Mouse (Mus musculus) kidney, postnatal 14 days (tissue): ENCODE data around the gene Lrrc4b.
A peak's percentile ranks its signal among the peaks of the same experiment; 100 is the strongest.

Experiments
- DNase-seq: peaks from one replicate; pipeline ENCODE4 v3.0.0; 2022; ENCODE audit warnings: mixed read lengths

Lrrc4b gene

DNA sequence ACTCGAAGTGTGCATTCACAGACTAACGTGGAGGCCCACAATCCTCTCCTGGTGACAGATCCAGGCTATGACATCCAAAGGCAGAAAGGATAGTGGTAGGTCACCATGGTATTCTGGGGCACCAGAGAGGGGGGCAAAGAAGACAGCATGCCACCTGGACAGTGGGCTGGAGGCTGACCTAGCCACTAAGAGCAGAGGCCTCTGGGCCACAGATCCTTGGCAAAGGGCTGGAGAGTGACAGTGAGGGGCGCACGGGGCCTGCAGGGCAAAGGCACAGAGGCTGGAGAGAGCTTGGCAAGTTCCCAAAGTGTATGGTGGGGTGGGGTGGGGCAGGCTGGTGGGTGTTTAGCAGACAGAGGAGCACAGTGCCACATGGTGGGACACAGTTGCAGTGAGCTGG lies 61.5 kb downstream of the Lrrc4b start:
- no peak for DNase-seq

DNA sequence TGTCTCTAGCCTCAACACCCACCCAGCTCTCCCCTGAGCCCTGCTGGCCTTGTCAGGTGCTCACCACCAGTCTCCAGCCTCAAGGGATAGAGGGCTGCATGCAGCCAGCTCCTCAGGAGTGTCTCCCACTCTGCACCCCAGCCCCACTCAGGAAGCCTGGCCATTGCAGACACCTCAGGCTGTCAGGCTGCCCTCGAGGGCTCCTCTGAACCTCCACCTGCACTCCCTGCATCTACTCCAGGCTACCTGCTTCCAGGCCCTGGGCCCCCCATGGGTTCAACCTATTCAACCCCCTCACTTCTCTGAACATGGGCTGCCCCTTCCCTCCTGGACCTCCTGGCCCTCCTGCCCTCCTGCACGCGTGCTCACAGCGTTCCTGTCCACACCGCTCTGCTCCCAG lies 62.6 kb downstream of the Lrrc4b start:
- no peak for DNase-seq

DNA sequence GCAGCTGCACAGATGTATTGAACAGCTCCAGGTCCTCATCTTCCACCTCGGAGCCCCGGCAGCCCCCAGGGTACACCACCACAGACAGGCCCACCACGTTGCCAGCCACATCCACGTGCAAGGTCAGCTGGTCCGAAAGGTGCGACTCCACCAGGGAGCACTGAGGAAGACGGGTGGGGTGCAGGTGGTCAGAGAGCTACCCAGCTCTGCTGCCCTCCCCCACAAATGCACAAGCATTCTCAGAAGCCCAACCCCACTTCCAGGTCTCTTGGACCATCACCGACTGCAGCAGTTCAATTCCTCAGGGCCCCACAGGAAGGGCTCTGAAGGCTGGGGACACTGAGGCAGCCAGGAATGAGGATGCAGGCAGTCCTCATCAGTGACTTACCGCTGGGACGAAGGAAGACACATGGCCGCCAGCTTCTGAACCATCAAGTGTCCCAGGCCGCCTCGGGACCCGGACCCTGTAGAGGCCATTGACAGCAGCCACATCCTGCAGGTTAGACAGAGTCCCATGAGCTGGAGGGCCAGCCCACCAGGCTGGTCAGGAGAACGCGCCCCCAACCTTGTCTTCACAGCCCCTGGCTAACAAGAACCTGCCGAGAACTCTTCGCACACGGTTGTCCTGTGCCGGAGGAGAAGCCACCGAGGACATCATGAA lies 63.5 kb downstream of the Lrrc4b start:
- DNase-seq, result no peak

DNA sequence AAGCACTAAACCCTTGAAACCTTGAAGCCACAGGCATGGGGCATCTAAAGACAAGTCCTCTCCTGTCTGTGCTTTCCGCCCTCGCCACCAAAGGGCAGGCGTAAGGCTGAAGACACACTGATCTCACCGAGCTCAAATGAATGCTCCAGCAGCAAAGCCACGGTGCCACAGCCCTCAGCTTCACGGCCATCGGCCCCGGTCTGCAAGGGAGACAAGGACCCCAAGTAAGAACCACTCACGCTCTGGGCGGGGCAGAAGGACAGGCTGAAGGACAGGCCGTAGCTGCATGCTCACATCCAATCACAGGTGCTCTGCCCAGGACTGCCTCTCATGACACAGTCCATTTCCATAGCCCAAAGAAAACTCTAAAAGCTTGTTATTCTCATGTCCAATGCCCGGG lies 65.9 kb downstream of the Lrrc4b start:
- no peak for DNase-seq

DNA sequence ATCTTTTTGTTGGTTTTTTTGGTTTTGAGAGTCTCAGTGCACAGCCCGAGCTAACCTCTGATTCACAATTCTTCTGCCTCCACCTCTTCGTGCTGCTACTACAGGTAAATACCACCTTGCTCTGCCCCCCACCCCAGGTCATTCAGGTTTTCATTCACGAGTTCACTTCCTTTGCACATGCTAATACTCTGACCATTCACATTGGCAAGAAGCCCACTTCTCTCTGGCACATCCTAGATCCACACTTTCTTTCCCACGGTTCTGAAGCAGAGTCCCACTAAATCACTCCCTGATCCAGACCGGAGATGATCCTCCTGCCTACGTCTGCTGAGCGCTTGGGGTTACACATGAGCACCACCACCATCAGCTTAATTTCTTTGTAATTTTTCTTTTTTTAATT lies 66.3 kb downstream of the Lrrc4b start:
- DNase-seq, result no peak

DNA sequence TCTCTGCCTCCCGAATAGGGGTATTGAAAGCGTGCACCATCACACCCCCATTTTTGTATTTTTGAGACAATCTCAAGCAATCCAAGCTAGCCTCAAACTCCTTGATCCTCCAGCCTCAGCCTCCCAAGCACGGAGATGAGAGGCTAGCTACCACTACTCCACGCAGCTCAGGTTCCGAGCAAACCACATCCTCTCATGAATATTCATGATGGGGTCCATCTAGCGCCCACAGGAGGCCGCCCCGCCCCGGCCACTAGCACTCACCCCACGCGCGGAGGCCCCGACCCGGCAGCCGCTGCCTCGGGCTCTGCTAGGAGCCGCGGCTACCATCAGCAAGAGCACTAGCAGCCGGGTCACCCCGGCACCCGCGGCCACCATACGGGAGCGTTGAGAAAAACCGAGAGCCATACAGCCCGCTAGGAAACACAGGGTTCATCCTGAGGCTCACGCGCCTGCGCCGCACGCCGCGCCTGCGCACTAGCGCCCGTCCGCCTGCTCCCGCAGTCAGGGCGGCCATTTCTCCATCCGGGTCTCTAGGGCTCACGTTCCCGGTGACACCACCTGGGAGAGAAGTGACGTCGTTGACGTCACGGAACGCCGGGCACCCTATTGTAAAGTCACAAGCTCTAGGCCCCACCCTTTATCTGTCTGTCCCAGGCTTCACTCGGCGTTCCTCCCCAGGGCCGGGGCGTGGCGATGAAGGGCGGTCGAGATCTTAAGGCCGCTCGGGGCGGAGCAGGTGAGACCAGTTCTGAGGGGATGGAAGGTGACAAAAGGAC lies 67.4 kb downstream of the Lrrc4b start, which contains the start of the genes Emc10 and Fam71e1:
Emc10 (minus strand) TSS at position 538 of the 779 bp plus-strand sequence.
Fam71e1 (plus strand) TSS at position 590 of the 779 bp plus-strand sequence.
- DNase-seq, result peak; percentile 99

DNA sequence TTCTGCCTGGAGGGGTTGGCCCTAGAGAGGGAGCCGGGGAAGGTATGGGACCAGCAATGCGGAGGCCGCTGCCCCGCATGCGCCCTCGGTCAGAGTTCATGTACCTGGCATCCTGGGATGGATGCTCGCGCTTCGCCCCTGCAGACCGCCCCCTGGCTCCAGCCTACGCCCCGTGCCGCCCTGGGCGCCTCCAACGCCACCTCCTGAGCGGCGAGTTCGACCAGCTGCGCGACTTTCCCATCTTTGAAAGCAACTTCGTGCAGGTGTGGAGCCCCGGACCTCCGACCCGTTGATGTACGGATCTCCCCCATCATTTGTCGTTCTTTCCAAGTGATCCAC lies 67.9 kb downstream of the Lrrc4b start:
- DNase-seq, result no peak

DNA sequence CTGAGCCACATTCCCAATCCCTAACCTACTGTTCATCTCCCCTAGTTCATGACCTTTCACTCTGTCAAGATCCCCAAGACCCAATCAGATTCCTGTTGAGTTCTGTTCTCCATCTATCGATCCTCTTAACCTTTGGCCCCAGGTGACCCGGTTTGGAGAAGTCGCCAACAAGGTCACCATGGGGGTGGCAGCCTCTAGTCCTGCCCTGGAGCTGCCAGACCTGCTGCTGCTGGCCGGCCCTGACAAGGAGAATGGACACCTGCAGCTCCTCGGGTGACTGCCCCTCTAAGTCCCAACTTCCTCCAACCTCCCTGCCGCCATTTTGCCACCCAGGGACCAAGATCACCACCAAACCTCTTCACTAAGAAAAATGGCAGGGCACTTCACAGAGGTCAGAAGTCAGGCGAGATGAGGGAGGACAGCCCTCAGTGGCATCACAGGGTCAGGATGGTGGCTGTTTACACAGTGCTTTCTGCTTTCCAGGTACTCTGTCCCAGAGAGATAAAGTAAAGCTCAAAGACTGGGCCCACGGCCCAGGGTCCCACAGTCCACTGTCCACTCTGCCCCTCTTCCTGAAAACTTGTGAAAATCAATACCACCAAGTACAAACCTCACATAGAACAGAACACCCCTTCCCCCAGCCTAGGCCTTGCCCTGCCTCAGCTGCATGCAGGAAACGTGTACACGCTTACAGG lies 68.7 kb downstream of the Lrrc4b start:
- no peak for DNase-seq

DNA sequence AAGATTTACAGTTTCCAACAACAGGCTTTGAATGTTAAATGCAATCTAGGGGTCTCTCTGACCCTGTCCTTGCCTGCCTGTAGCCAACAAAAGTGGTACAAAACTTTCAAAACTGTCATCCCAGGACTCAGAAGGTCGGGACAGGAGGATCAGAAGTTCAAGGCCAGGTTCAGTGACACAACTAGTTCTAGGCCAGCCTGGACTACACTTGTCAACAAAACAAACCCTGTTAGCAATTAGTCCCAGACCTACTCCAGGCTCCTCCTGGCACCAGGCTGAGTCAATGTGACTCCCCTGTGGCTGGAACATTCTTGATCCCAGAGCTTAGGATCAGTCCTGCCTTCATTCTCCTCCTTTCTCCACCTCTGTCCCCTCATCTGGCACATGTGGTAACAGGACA lies 70.1 kb downstream of the Lrrc4b start:
- DNase-seq, result no peak

DNA sequence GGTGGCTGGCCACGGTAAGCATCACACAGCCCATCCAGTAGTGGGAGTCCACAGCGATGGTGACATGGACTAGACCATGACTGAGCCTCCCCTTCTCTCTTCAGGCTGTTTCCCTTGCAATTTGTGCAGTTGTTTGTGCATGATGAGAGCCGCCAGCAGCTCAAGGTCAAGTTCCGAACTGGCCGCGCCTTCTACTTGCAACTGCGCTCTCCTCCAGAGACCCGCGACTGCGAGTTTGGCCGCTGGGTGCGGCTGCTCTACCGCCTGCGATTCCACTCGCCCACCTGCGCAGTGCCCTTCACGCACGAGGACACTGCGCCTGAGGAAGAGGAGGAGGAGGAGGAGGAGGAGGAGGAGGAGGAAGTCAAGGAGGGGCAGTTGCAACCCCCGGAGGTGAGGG lies 71.2 kb downstream of the Lrrc4b start:
- DNase-seq, result no peak

DNA sequence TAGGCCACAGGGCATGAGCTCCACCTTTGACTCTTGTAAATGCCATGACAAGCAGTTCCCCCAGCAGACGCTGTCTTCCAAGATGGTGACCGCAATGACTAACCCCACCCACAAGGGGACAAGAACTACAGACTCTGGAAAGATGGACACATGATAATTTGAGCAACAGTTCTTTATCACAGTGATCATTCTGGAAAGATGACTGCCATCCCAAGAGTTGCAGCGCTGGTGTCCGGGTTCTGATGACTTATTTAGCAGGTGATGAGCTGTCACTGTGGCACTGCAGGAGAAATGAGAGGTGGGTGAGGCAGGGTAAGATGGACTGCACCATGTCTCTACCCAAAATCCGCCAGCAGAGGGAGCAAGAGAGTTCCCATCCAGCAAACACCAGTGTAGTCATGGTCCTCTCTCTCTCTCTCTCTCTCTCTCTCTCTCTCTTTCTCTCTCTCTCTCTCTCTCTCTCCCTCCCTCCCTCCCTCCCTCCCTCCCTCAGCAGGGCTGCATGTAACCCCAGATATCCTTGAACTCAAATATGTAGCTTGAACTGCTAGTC lies 72.8 kb downstream of the Lrrc4b start:
- peak; percentile 69 for DNase-seq

DNA sequence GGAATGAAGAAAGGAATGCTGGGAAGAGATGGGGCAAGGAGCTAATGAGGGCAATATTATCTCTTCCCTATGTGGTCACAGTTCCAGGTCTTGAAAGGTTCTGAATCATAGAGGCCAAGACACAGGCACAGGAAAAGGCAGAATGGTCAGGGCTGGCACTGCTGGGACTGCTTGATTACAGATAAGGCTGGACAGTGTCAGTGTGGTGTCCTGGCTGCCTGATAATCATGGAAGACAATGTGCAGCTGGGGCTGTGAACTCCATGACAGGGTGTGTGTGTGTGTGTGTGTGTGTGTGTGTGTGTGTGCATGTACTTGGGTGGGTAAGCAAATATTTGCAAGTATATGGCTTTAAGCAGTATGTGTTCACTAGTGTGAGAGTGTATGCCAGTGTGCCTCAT lies 78.7 kb downstream of the Lrrc4b start:
- no peak for DNase-seq
